Mouse (Mus musculus) midbrain, embryonic 12.5 days (tissue): ENCODE results near the gene Rbl1. TPM values are rescaled to one million over a fixed set of nuclear protein-coding genes. Genes with fewer than 3 reads are reported as not detected.
"Not testable (repeated sequence)": the region's sequence is repeated elsewhere in the genome, so short reads cannot be mapped to it uniquely, and the experiment has no call there.

ENCODE experiments used
- ATAC-seq: fragments of 200-750 bp; cut with Nextera tagmentation; 2 replicates; pipeline ENCODE4 v1.8.0; 2017; ENCODE audit warnings: low read depth, moderate TSS enrichment, moderate library complexity; ENCODE audit not compliant: low FRiP score
- H3K27ac ChIP-seq: fragments of 300-500 bp; sonication (generic); replicated peaks from 2 replicates; pipeline ENCODE4 v1.5.1; 2016; ENCODE audit warnings: mild to moderate bottlenecking
- H3K27me3 ChIP-seq: fragments of 300-500 bp; sonication (generic); 2 replicates; pipeline ENCODE4 v1.6.1; 2016; ENCODE audit warnings: mild to moderate bottlenecking
- H3K36me3 ChIP-seq: fragments of 300-500 bp; sonication (generic); 2 replicates; pipeline ENCODE4 v1.6.1; 2016
- H3K4me1 ChIP-seq: fragments of 300-500 bp; sonication (generic); 2 replicates; pipeline ENCODE4 v1.6.1; 2016
- H3K4me2 ChIP-seq: fragments of 300-500 bp; sonication (generic); replicated peaks from 2 replicates; pipeline ENCODE4 v1.6.1; 2016; ENCODE audit warnings: mild to moderate bottlenecking, moderate library complexity
- H3K4me3 ChIP-seq: fragments of 300-500 bp; sonication (generic); 2 replicates; pipeline ENCODE4 v1.5.1; 2016; ENCODE audit warnings: mild to moderate bottlenecking
- H3K9ac ChIP-seq: fragments of 300-500 bp; sonication (generic); replicated peaks from 2 replicates; pipeline ENCODE4 v1.6.1; 2016; ENCODE audit warnings: mild to moderate bottlenecking, moderate library complexity
- H3K9me3 ChIP-seq: fragments of 300-500 bp; sonication (generic); 2 replicates; pipeline ENCODE4 v1.6.1; 2016; ENCODE audit warnings: mild to moderate bottlenecking
- WGBS: fragments of 180-500 bp; shearing (Covaris S2); methylation state at CpG from one replicate; pipeline ENCODE4 v1.1.7; 2016; 5-methylcytosine and 5-hydroxymethylcytosine counted together
- polyA plus RNA-seq: library from polyadenylated mRNA; unstranded; fragments of >200 nt; fragmentation: Nextera tagmentation; extraction: Ambion mirVana; gene quantifications from 2 replicates; pipeline ENCODE4 v1.2.1, GENCODE M21; 2016

The Rbl1 gene
- polyA plus RNA-seq, 1 experiment from 2014 or later = 30.5 TPM

GRCm38 (mm10) chr2:157170166-157170565, 34.2 kb downstream of the Rbl1 start:
- H3K4me1 ChIP-seq = peaks cover 11% of the 10 kb centered on the region; the same call in 1 of the 2 replicates
- H3K9me3 ChIP-seq = no peaks in the 10 kb centered on the region
- ATAC-seq = peak; percentile 88
- H3K27me3 ChIP-seq = no peaks in the 10 kb centered on the region
- H3K4me3 ChIP-seq = no peak overlapping the region
- peaks cover 57% of the 10 kb centered on the region for H3K36me3 ChIP-seq
- no peak overlapping the region; the same call in 1 of the 2 replicates for H3K9ac ChIP-seq
- peak overlapping the region; percentile 60 for H3K27ac ChIP-seq
- 0 out of 2 replicates have a peak overlapping the region, but pooled peaks have one; percentile 4 for H3K4me2 ChIP-seq
- WGBS = 12% methylated on average over 5 of the region's 5 CpGs

GRCm38 (mm10) chr2:157166371-157167080, 37.8 kb downstream of the Rbl1 start:
- peaks cover 59% of the 10 kb centered on the region for H3K36me3 ChIP-seq
- no peak overlapping the region for H3K9ac ChIP-seq
- H3K27ac ChIP-seq = no peak overlapping the region
- H3K4me2 ChIP-seq = no peak overlapping the region
- 96% methylated on average over 12 of the region's 12 CpGs for WGBS
- H3K9me3 ChIP-seq = no peaks in the 10 kb centered on the region
- ATAC-seq = no peak
- H3K4me3 ChIP-seq = no peak overlapping the region
- peaks cover 11% of the 10 kb centered on the region; the same call in 1 of the 2 replicates for H3K4me1 ChIP-seq
- H3K27me3 ChIP-seq = no peaks in the 10 kb centered on the region

- ATAC-seq = not testable (repeated sequence)
These were observed 38.8 kb downstream of the Rbl1 start for GRCm38 (mm10) chr2:157165312-157166224.

GRCm38 (mm10) chr2:157164101-157164500, 40.2 kb downstream of the Rbl1 start:
- no peak overlapping the region for H3K27ac ChIP-seq
- no peaks in the 10 kb centered on the region for H3K9me3 ChIP-seq
- 88% methylated on average over 2 of the region's 2 CpGs for whole genome bisulfite sequencing
- H3K4me2 ChIP-seq = no peak overlapping the region
- H3K27me3 ChIP-seq = no peaks in the 10 kb centered on the region
- ATAC-seq = no peak
- no peak overlapping the region for H3K9ac ChIP-seq
- H3K36me3 ChIP-seq = peaks cover 74% of the 10 kb centered on the region
- H3K4me1 ChIP-seq = no peaks in the 10 kb centered on the region
- no peak overlapping the region for H3K4me3 ChIP-seq

More at GRCm38 (mm10) chr2:157165312-157166224, 38.8 kb downstream of the Rbl1 start:
- not testable (repeated sequence) for H3K9ac ChIP-seq, H3K27ac ChIP-seq, H3K4me3 ChIP-seq, H3K27me3 ChIP-seq, H3K9me3 ChIP-seq, H3K4me1 ChIP-seq, H3K4me2 ChIP-seq
- H3K36me3 ChIP-seq = peaks cover 66% of the 10 kb centered on the region

- Histone ChIP-seq H3K4me3 (no peak overlapping the region), H3K27ac (no peak overlapping the region), H3K4me1 (no peaks in the 10 kb centered on the region), H3K9me3 (no peaks in the 10 kb centered on the region), H3K9ac (no peak overlapping the region), H3K36me3 (peaks cover 85% of the 10 kb centered on the region), H3K27me3 (no peaks in the 10 kb centered on the region), H3K4me2 (no peak overlapping the region)
- no peak for ATAC-seq
- 100% methylated on average over 1 of the region's 1 CpGs for WGBS
These were observed 48.3 kb downstream of the Rbl1 start for GRCm38 (mm10) chr2:157156079-157156478.

GRCm38 (mm10) chr2:157153235-157153634, 51.1 kb downstream of the Rbl1 start:
- Histone ChIP-seq H3K27ac (no peak overlapping the region), H3K36me3 (peaks cover 86% of the 10 kb centered on the region), H3K4me2 (no peak overlapping the region), H3K4me3 (no peak overlapping the region), H3K4me1 (no peaks in the 10 kb centered on the region), H3K9ac (no peak overlapping the region), H3K9me3 (no peaks in the 10 kb centered on the region), H3K27me3 (no peaks in the 10 kb centered on the region)
- WGBS = 75% methylated on average over 2 of the region's 2 CpGs
- ATAC-seq = no peak

GRCm38 (mm10) chr2:157148417-157148816, 55.9 kb downstream of the Rbl1 start:
- H3K27ac ChIP-seq = no peak overlapping the region
- no peak overlapping the region for H3K4me2 ChIP-seq
- no peak for ATAC-seq
- H3K27me3 ChIP-seq = no peaks in the 10 kb centered on the region
- no peaks in the 10 kb centered on the region for H3K9me3 ChIP-seq
- H3K4me1 ChIP-seq = no peaks in the 10 kb centered on the region
- H3K36me3 ChIP-seq = peaks cover 65% of the 10 kb centered on the region
- whole genome bisulfite sequencing = 95% methylated on average over 5 of the region's 5 CpGs
- H3K9ac ChIP-seq = no peak overlapping the region
- H3K4me3 ChIP-seq = no peak overlapping the region

- H3K27me3 ChIP-seq = no peaks in the 10 kb centered on the region
- no peak for ATAC-seq
- H3K36me3 ChIP-seq = peaks cover 58% of the 10 kb centered on the region
- WGBS = 95% methylated on average over 9 of the region's 9 CpGs
- H3K4me3 ChIP-seq = no peak overlapping the region
- no peak overlapping the region for H3K4me2 ChIP-seq
- no peaks in the 10 kb centered on the region for H3K4me1 ChIP-seq
- no peaks in the 10 kb centered on the region for H3K9me3 ChIP-seq
- H3K9ac ChIP-seq = no peak overlapping the region
- H3K27ac ChIP-seq = no peak overlapping the region
These were observed 56.8 kb downstream of the Rbl1 start for GRCm38 (mm10) chr2:157147397-157148020.

- H3K27me3 ChIP-seq = no peaks in the 10 kb centered on the region
- no peaks in the 10 kb centered on the region for H3K9me3 ChIP-seq
- H3K27ac ChIP-seq = no peak overlapping the region
- peaks cover 36% of the 10 kb centered on the region for H3K36me3 ChIP-seq
- no peaks in the 10 kb centered on the region for H3K4me1 ChIP-seq
- ATAC-seq = no peak
- WGBS = 93% methylated on average over 1 of the region's 1 CpGs
- H3K4me2 ChIP-seq = no peak overlapping the region
- no peak overlapping the region for H3K4me3 ChIP-seq
- no peak overlapping the region for H3K9ac ChIP-seq
These were observed 59.2 kb downstream of the Rbl1 start for GRCm38 (mm10) chr2:157145173-157145572.

GRCm38 (mm10) chr2:157144132-157144531, 60.2 kb downstream of the Rbl1 start:
- WGBS = 76% methylated on average over 5 of the region's 5 CpGs
- no peak for ATAC-seq
- no peaks in the 10 kb centered on the region for H3K4me1 ChIP-seq
- no peaks in the 10 kb centered on the region for H3K27me3 ChIP-seq
- H3K27ac ChIP-seq = no peak overlapping the region
- H3K4me3 ChIP-seq = no peak overlapping the region
- H3K4me2 ChIP-seq = no peak overlapping the region
- H3K36me3 ChIP-seq = peaks cover 25% of the 10 kb centered on the region
- H3K9ac ChIP-seq = no peak overlapping the region
- no peaks in the 10 kb centered on the region for H3K9me3 ChIP-seq

- WGBS = 82% methylated on average over 4 of the region's 4 CpGs
- no peak overlapping the region for H3K4me3 ChIP-seq
- no peaks in the 10 kb centered on the region for H3K9me3 ChIP-seq
- peaks cover 6% of the 10 kb centered on the region; the same call in 1 of the 2 replicates for H3K36me3 ChIP-seq
- no peak overlapping the region for H3K9ac ChIP-seq
- H3K4me1 ChIP-seq = no peaks in the 10 kb centered on the region
- H3K4me2 ChIP-seq = no peak overlapping the region
- ATAC-seq = no peak
- H3K27ac ChIP-seq = no peak overlapping the region
- no peaks in the 10 kb centered on the region for H3K27me3 ChIP-seq
These were observed 62.4 kb downstream of the Rbl1 start for GRCm38 (mm10) chr2:157141962-157142361.
